ENCODE assay signal across 26 mouse cellular contexts in the genomic region with DNA sequence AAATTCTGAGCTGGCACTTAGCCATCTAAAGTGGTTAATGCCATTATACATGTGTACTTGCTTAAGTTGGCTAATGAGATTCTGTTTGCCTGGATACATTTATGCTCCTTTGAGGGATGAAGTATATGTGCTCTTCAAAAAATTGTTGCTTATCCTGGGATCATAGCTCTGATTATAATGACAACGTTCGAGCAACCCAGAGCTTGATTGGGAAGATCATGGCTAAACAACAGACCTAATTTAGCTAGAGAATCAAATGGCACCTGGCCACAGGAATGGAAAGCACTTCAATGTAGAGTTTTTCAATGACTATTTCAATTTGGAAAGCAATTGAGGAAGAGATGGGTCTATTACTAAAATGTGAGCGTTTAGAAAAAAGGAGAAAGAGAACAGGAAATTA.
"Had no signal": no experiment of that assay in that cellular context is flagged by ENCODE, and none has a peak within 500 bp of the region (broad histone marks: within the 10 kb centered on the region; RNA-seq: fewer than 3 reads in every experiment).

No protein-coding gene starts in this region.

- H3K36me3 ChIP-seq: heart, embryonic 10.5 days; heart, embryonic 12.5 days; hindbrain, embryonic 10.5 days; hindbrain, embryonic 12.5 days; hindbrain, embryonic 15.5 days; intestine, embryonic 15.5 days; limb, embryonic 10.5 days; limb, embryonic 12.5 days; liver, embryonic 13.5 days; liver, embryonic 15.5 days had no signal

- ATAC-seq: inflammation-experienced regulatory T-cells, adult 6 months; intestine, embryonic 15.5 days; intestine, postnatal 0 days had no signal

- H3K9ac ChIP-seq: heart, embryonic 12.5 days; hindbrain, embryonic 12.5 days; hindbrain, embryonic 15.5 days; intestine, embryonic 15.5 days; limb, embryonic 12.5 days; liver, embryonic 13.5 days; liver, embryonic 15.5 days had no signal

- H3K27me3 ChIP-seq: heart, embryonic 12.5 days; hindbrain, embryonic 12.5 days; hindbrain, embryonic 15.5 days; intestine, embryonic 15.5 days; limb, embryonic 12.5 days; liver, embryonic 13.5 days; liver, embryonic 15.5 days had no signal

- H3K4me3 ChIP-seq: heart, embryonic 10.5 days; heart, embryonic 12.5 days; hindbrain, embryonic 10.5 days; hindbrain, embryonic 12.5 days; hindbrain, embryonic 15.5 days; intestine, embryonic 15.5 days; layer of hippocampus, adult 2 months; left cerebral cortex, adult 2 months; limb, embryonic 10.5 days; limb, embryonic 12.5 days; liver, embryonic 13.5 days; liver, embryonic 15.5 days had no signal

- H3K4me2 ChIP-seq: heart, embryonic 12.5 days; hindbrain, embryonic 12.5 days; hindbrain, embryonic 15.5 days; intestine, embryonic 15.5 days; limb, embryonic 12.5 days; liver, embryonic 11.5 days; liver, embryonic 13.5 days; liver, embryonic 15.5 days had no signal

- DNase-seq: gastrocnemius, postnatal 10 days; gastrocnemius, postnatal 25 days; heart, adult 18-20 months; heart, postnatal 10 days; heart, postnatal 4 days; kidney, adult 18-20 months; kidney, adult 8-10 months; kidney, postnatal 10 days; kidney, postnatal 25 days; kidney, postnatal 4 days; liver; liver, embryonic 13.5 days had no signal

- H3K9me3 ChIP-seq: heart, embryonic 10.5 days; heart, embryonic 12.5 days; hindbrain, embryonic 10.5 days; hindbrain, embryonic 12.5 days; hindbrain, embryonic 15.5 days; intestine, embryonic 15.5 days; limb, embryonic 10.5 days; limb, embryonic 12.5 days; liver, embryonic 13.5 days; liver, embryonic 15.5 days had no signal

- H3K4me1 ChIP-seq: heart, embryonic 10.5 days; heart, embryonic 12.5 days; hindbrain, embryonic 10.5 days; hindbrain, embryonic 12.5 days; hindbrain, embryonic 15.5 days; intestine, embryonic 15.5 days; limb, embryonic 10.5 days; limb, embryonic 12.5 days; liver, embryonic 13.5 days; liver, embryonic 15.5 days had no signal

- H3K27ac ChIP-seq: heart, embryonic 10.5 days; hindbrain, embryonic 10.5 days; hindbrain, embryonic 12.5 days; hindbrain, embryonic 15.5 days; intestine, embryonic 15.5 days; left cerebral cortex, adult 2 months; limb, embryonic 10.5 days; limb, embryonic 12.5 days; liver, embryonic 13.5 days; liver, embryonic 15.5 days had no signal
